Mouse (Mus musculus): ENCODE data around the gene Trmt2b.

DNA sequence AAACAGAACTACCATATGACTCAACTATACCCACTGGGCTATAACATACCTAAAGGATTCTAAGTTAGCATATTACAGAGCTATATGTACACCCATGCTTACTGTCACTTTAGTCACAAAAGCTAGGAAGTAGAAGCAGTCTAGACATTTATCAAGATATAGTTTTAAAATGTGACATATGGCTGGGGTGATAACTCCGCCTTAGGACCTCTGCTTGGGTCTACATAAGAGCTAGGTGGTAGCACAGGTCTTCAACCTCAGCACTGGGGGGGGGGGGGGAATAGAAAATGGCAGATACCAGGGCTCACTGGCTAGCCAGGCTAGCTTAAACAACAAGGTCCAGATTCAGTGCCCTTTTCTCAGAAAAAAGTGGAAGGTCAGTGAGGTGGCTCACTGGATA lies 43.7 kb downstream of the Trmt2b start:
- TF ChIP-seq CTCF (IDR thresholded peaks at IDR 0.05; ENCODE audit: low read depth) (no peak), EP300 (optimal IDR thresholded peaks at IDR 0.05) (no peak)

Data from stomach, postnatal 0 days (tissue).